Mouse (Mus musculus) kidney, adult 2 months (tissue): ENCODE results near the gene Kdm4b.

Experiments used
- CTCF ChIP-seq: fragments of 200-500 bp; conservative IDR thresholded peaks from 2 replicates; pipeline ENCODE4 v1.5.1; 2011; ENCODE audit warnings: low read depth, mild to moderate bottlenecking, control low read depth, low read length, moderate library complexity, mixed read lengths; ENCODE audit not compliant: insufficient read depth, insufficient read length
- POLR2A ChIP-seq: fragments of 200-500 bp; IDR thresholded peaks from one replicate; pipeline ENCODE4 v1.6.1; 2011; ENCODE audit warnings: low read depth, low read length, control low read depth

DNA sequence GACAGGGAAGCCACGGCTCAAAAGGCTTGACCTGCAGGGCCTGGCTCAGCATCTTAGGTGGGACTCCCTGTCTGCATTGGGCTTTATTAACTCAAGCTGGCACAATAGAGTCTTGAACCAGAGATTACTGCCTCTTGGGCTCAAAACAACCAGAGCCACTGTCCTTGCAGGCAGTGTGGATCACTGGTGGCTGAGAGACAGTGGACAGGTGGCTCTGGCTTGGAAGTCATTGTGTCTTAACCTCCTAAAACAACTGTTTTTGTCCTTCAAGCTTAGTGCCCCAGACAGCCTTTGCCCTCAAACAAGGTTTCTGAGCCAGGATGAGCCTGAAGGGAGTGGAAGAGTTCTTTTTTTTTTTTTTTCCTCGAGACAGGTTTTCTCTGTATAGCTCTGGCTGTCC is 19.5 kb downstream of the Kdm4b start:
- no peak for TF ChIP-seq CTCF
- TF ChIP-seq POLR2A, result no peak
